Mouse (Mus musculus): ENCODE data around the gene Dicer1. TPM values are rescaled to one million over a fixed set of nuclear protein-coding genes. Genes with fewer than 3 reads are reported as not detected.

Dicer1 gene
- 100 to 1,000 TPM; 125 to 127 TPM for total RNA-seq (2023)

DNA sequence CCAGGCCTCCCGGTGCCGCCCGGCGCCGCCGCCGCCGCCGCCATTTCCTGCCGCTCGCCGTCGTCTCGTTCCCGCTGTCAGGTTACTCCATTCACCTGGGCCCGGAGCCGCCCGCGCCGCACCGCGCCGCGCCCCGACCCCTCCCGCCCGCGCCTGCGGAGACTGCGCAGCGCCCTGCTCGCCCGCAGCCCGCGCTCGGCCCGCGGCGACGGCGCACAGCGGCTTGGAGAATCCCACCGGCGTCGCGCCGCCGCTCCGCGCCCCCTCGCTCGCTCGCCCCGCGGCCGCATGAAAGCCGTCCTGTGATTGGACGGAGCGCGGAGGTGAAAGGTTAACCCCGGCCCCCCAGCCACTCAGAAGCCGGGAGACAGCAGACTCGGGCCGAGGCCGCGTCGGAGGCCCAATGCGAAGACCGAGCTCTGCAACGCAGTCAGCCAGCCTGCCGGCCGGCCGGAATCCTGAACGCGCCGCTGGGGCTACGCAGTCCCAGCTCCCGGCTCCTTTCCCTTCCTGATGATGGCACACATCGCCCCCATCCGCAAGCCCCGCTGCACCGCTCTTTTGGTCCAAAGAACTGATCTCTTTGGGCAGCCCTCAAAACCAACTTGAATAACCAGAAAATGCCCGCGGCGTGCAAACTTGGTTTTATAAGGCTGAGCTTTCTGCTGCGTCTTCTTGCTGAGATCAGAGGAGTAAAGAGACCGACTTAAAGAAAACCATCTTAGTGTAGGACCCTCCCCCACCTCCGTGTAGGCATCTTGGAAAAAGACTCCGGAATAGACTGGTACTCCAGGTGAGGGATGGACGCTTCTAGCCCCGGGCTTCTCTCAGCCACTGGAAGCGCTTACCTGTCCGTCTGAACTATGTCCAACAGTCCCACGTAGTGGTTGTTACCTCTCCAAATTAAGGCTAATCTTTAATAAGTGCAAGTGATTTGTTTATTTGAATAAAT, at the start of gene Dicer1:
Gene Dicer1 (minus strand): TSS at position 139 of the 952 bp plus-strand sequence.

Other genes with a start within 250 kb of the Dicer1 start
- gene Clmn, start 113.1 kb upstream of the Dicer1 start, total RNA-seq (2023): not detected